Mouse (Mus musculus): ENCODE measurements around the gene 9130409I23Rik. TPM values are rescaled to one million over a fixed set of nuclear protein-coding genes. Genes with fewer than 3 reads are reported as not detected.

The 9130409I23Rik gene
- polyA plus RNA-seq, 1 experiment from 2014 or later, result not detected

- Histone ChIP-seq H3K36me3 (ENCODE audit: control insufficient read depth, insufficient read depth, low read length) (no peaks in the 10 kb centered on the region), H3K27me3 (ENCODE audit: control insufficient read depth, insufficient read depth, low read length) (no peaks in the 10 kb centered on the region), H3K27ac (ENCODE audit: low read depth, low read length) (no peak overlapping the region), H3K4me2 (replicated peaks; ENCODE audit: low read depth, low read length) (no peak overlapping the region), H3K4me3 (ENCODE audit: low read depth, low read length) (no peak overlapping the region), H3K9me3 (ENCODE audit: control insufficient read depth, low read length) (no peaks in the 10 kb centered on the region), H3K4me1 (replicated peaks; ENCODE audit: control insufficient read depth, insufficient read depth, low read length) (no peaks in the 10 kb centered on the region), H3K9ac (ENCODE audit: low read depth, low read length) (no peak overlapping the region)
- ATAC-seq (ENCODE audit: low FRiP score) (no peak), DNase-seq (ENCODE audit: low spot score) (peak; percentile 4)
These were observed 1.7 kb upstream of the 9130409I23Rik start for GRCm38 (mm10) chr1:181049328-181049842.

- no peaks in the 10 kb centered on the region for H3K36me3 ChIP-seq (ENCODE audit: control insufficient read depth, insufficient read depth, low read length)
- H3K9me3 ChIP-seq (ENCODE audit: control insufficient read depth, low read length), result no peaks in the 10 kb centered on the region
- 81% methylated on average over 4 of the region's 4 CpGs for WGBS
- no peak overlapping the region for H3K27ac ChIP-seq (ENCODE audit: low read depth, low read length)
- H3K9ac ChIP-seq (ENCODE audit: low read depth, low read length), result no peak overlapping the region
- ATAC-seq (ENCODE audit: low FRiP score) (no peak), DNase-seq (ENCODE audit: low spot score) (no peak)
- H3K4me1 ChIP-seq (replicated peaks; ENCODE audit: control insufficient read depth, insufficient read depth, low read length), result no peaks in the 10 kb centered on the region
- no peaks in the 10 kb centered on the region for H3K27me3 ChIP-seq (ENCODE audit: control insufficient read depth, insufficient read depth, low read length)
- H3K4me2 ChIP-seq (replicated peaks; ENCODE audit: low read depth, low read length), result no peak overlapping the region
- H3K4me3 ChIP-seq (ENCODE audit: low read depth, low read length), result no peak overlapping the region
These were observed 1.9 kb downstream of the 9130409I23Rik start for GRCm38 (mm10) chr1:181052898-181053297.

GRCm38 (mm10) chr1:181061784-181062485 lies 10.9 kb downstream of the 9130409I23Rik start:
- Histone ChIP-seq H3K4me1 (replicated peaks; ENCODE audit: control insufficient read depth, insufficient read depth, low read length) (no peaks in the 10 kb centered on the region), H3K4me2 (replicated peaks; ENCODE audit: low read depth, low read length) (no peak overlapping the region), H3K27ac (ENCODE audit: low read depth, low read length) (no peak overlapping the region), H3K9ac (ENCODE audit: low read depth, low read length) (no peak overlapping the region), H3K27me3 (ENCODE audit: control insufficient read depth, insufficient read depth, low read length) (no peaks in the 10 kb centered on the region), H3K9me3 (ENCODE audit: control insufficient read depth, low read length) (no peaks in the 10 kb centered on the region), H3K36me3 (ENCODE audit: control insufficient read depth, insufficient read depth, low read length) (no peaks in the 10 kb centered on the region), H3K4me3 (ENCODE audit: low read depth, low read length) (no peak overlapping the region)
- DNase-seq (ENCODE audit: low spot score), result peak; percentile 10
- no peak for ATAC-seq (ENCODE audit: low FRiP score)
- WGBS, result 68% methylated on average over 3 of the region's 3 CpGs

GRCm38 (mm10) chr1:181063991-181064390 lies 13.0 kb downstream of the 9130409I23Rik start:
- no peak for ATAC-seq (ENCODE audit: low FRiP score)
- no peaks in the 10 kb centered on the region for H3K9me3 ChIP-seq (ENCODE audit: control insufficient read depth, low read length)
- no peak overlapping the region for H3K4me3 ChIP-seq (ENCODE audit: low read depth, low read length)

GRCm38 (mm10) chr1:181064648-181065047 lies 13.6 kb downstream of the 9130409I23Rik start:
- no peak for ATAC-seq (ENCODE audit: low FRiP score)
- no peak for DNase-seq (ENCODE audit: low spot score)

More at GRCm38 (mm10) chr1:181063991-181064390, 13.0 kb downstream of the 9130409I23Rik start:
- Histone ChIP-seq H3K27ac (ENCODE audit: low read depth, low read length) (no peak overlapping the region), H3K4me2 (replicated peaks; ENCODE audit: low read depth, low read length) (no peak overlapping the region), H3K27me3 (ENCODE audit: control insufficient read depth, insufficient read depth, low read length) (no peaks in the 10 kb centered on the region), H3K9ac (ENCODE audit: low read depth, low read length) (no peak overlapping the region), H3K4me1 (replicated peaks; ENCODE audit: control insufficient read depth, insufficient read depth, low read length) (no peaks in the 10 kb centered on the region), H3K36me3 (ENCODE audit: control insufficient read depth, insufficient read depth, low read length) (no peaks in the 10 kb centered on the region)
- WGBS, result 69% methylated on average over 2 of the region's 2 CpGs
- DNase-seq (ENCODE audit: low spot score), result no peak

GRCm38 (mm10) chr1:181068344-181068743 lies 17.3 kb downstream of the 9130409I23Rik start:
- Histone ChIP-seq H3K4me2 (replicated peaks; ENCODE audit: low read depth, low read length) (no peak overlapping the region), H3K27me3 (ENCODE audit: control insufficient read depth, insufficient read depth, low read length) (no peaks in the 10 kb centered on the region), H3K4me3 (ENCODE audit: low read depth, low read length) (no peak overlapping the region), H3K36me3 (ENCODE audit: control insufficient read depth, insufficient read depth, low read length) (no peaks in the 10 kb centered on the region), H3K4me1 (replicated peaks; ENCODE audit: control insufficient read depth, insufficient read depth, low read length) (no peaks in the 10 kb centered on the region), H3K27ac (ENCODE audit: low read depth, low read length) (no peak overlapping the region), H3K9me3 (ENCODE audit: control insufficient read depth, low read length) (no peaks in the 10 kb centered on the region), H3K9ac (ENCODE audit: low read depth, low read length) (no peak overlapping the region)
- no peak for ATAC-seq (ENCODE audit: low FRiP score)
- 67% methylated on average over 1 of the region's 1 CpGs for WGBS
- no peak for DNase-seq (ENCODE audit: low spot score)

More at GRCm38 (mm10) chr1:181064648-181065047, 13.6 kb downstream of the 9130409I23Rik start:
- H3K36me3 ChIP-seq (ENCODE audit: control insufficient read depth, insufficient read depth, low read length), result no peaks in the 10 kb centered on the region
- 78% methylated on average over 6 of the region's 6 CpGs for WGBS
- H3K9ac ChIP-seq (ENCODE audit: low read depth, low read length), result no peak overlapping the region
- no peak overlapping the region for H3K4me2 ChIP-seq (replicated peaks; ENCODE audit: low read depth, low read length)
- no peaks in the 10 kb centered on the region for H3K27me3 ChIP-seq (ENCODE audit: control insufficient read depth, insufficient read depth, low read length)
- H3K4me1 ChIP-seq (replicated peaks; ENCODE audit: control insufficient read depth, insufficient read depth, low read length), result no peaks in the 10 kb centered on the region
- H3K4me3 ChIP-seq (ENCODE audit: low read depth, low read length), result no peak overlapping the region
- no peaks in the 10 kb centered on the region for H3K9me3 ChIP-seq (ENCODE audit: control insufficient read depth, low read length)
- H3K27ac ChIP-seq (ENCODE audit: low read depth, low read length), result no peak overlapping the region

- Histone ChIP-seq H3K9me3 (ENCODE audit: control insufficient read depth, low read length) (no peaks in the 10 kb centered on the region), H3K27me3 (ENCODE audit: control insufficient read depth, insufficient read depth, low read length) (no peaks in the 10 kb centered on the region), H3K4me3 (ENCODE audit: low read depth, low read length) (no peak overlapping the region), H3K4me2 (replicated peaks; ENCODE audit: low read depth, low read length) (no peak overlapping the region), H3K27ac (ENCODE audit: low read depth, low read length) (no peak overlapping the region), H3K9ac (ENCODE audit: low read depth, low read length) (no peak overlapping the region), H3K36me3 (ENCODE audit: control insufficient read depth, insufficient read depth, low read length) (no peaks in the 10 kb centered on the region), H3K4me1 (replicated peaks; ENCODE audit: control insufficient read depth, insufficient read depth, low read length) (no peaks in the 10 kb centered on the region)
- 78% methylated on average over 11 of the region's 11 CpGs for WGBS
- no peak for ATAC-seq (ENCODE audit: low FRiP score)
- no peak for DNase-seq (ENCODE audit: low spot score)
These were observed 18.6 kb downstream of the 9130409I23Rik start for GRCm38 (mm10) chr1:181069671-181070070.

GRCm38 (mm10) chr1:181073075-181073474 lies 22.0 kb downstream of the 9130409I23Rik start:
- Histone ChIP-seq H3K27ac (ENCODE audit: low read depth, low read length) (no peak overlapping the region), H3K9ac (ENCODE audit: low read depth, low read length) (no peak overlapping the region), H3K27me3 (ENCODE audit: control insufficient read depth, insufficient read depth, low read length) (no peaks in the 10 kb centered on the region), H3K36me3 (ENCODE audit: control insufficient read depth, insufficient read depth, low read length) (no peaks in the 10 kb centered on the region), H3K9me3 (ENCODE audit: control insufficient read depth, low read length) (no peaks in the 10 kb centered on the region), H3K4me3 (ENCODE audit: low read depth, low read length) (no peak overlapping the region), H3K4me2 (replicated peaks; ENCODE audit: low read depth, low read length) (no peak overlapping the region), H3K4me1 (replicated peaks; ENCODE audit: control insufficient read depth, insufficient read depth, low read length) (no peaks in the 10 kb centered on the region)
- 53% methylated on average over 5 of the region's 5 CpGs for WGBS
- DNase-seq (ENCODE audit: low spot score) (no peak), ATAC-seq (ENCODE audit: low FRiP score) (no peak)

GRCm38 (mm10) chr1:181084021-181084420 lies 33.0 kb downstream of the 9130409I23Rik start:
- no peaks in the 10 kb centered on the region for H3K4me1 ChIP-seq (replicated peaks; ENCODE audit: control insufficient read depth, insufficient read depth, low read length)
- no peaks in the 10 kb centered on the region for H3K27me3 ChIP-seq (ENCODE audit: control insufficient read depth, insufficient read depth, low read length)
- no peak overlapping the region for H3K4me3 ChIP-seq (ENCODE audit: low read depth, low read length)
- H3K4me2 ChIP-seq (replicated peaks; ENCODE audit: low read depth, low read length), result no peak overlapping the region
- H3K9me3 ChIP-seq (ENCODE audit: control insufficient read depth, low read length), result no peaks in the 10 kb centered on the region
- no peak overlapping the region for H3K9ac ChIP-seq (ENCODE audit: low read depth, low read length)
- ATAC-seq (ENCODE audit: low FRiP score) (no peak), DNase-seq (ENCODE audit: low spot score) (peak; percentile 28)
- 42% methylated on average over 2 of the region's 2 CpGs for WGBS
- H3K27ac ChIP-seq (ENCODE audit: low read depth, low read length), result no peak overlapping the region
- no peaks in the 10 kb centered on the region for H3K36me3 ChIP-seq (ENCODE audit: control insufficient read depth, insufficient read depth, low read length)

All from hindbrain, embryonic 11.5 days (tissue).